Mouse (Mus musculus) retina, postnatal 1 day (tissue): ENCODE data around the gene Gldc.
A peak's percentile ranks its signal among the peaks of the same experiment; 100 is the strongest.

ENCODE experiments used
- DNase-seq: peaks from one replicate; pipeline ENCODE4 v3.0.0-alpha.2; 2012

The Gldc gene

DNA sequence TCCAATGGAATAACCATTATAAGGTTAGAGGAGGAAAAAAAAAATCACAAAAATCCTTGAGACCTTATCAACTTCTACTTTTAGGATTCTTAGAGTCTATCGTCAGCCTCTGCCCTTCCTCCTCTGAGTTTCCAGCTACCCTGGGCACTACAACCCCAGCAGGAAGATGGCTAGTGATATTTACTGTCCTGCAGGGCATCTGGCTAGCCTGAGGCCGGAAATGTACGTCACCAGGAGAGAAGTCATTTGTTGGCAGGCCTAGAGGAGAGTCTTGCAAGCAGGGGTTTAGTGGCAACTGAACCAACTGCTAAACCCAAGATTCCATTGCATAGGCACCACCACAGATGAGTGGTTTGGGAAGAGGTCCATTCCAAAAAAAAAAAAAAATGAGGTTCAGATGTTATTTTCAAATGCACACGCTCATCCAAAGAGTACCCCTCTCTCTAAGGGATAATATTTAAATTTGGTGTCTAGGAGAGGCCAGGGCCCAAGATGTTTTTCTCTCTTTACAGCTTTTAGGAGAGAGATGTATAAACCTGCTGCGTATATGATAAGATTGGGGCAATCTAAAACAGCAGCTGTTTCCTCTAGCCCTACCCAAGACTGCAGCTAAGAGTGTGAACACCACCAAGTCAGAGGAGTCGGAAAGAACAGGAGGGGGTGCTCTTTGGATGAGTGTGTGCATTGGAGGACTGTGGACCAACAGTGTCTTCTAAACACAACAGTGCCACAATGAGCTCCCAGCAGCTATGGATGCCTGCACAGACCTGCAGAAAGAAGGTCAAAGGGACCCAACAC, 70.0 kb downstream of the Gldc start:
- no peak for DNase-seq

DNA sequence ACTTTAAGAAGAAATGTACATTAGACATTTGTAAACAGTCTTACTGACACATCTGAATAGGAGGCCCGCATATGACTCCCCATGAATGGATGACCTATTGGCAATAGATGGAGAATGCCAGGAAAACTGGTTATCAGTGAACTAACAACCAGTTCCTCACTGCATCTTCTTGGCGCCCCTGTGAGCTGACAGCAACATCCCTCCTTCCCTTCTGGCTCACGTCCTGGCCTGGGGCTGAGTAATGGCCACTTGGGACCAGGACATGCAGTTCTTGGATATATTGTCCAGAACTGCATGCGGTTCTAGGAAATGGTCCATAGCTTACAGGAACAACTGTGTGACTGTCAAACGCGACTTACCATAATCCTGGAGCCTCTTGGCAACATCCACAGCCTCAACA, 72.6 kb downstream of the Gldc start:
- no peak for DNase-seq

DNA sequence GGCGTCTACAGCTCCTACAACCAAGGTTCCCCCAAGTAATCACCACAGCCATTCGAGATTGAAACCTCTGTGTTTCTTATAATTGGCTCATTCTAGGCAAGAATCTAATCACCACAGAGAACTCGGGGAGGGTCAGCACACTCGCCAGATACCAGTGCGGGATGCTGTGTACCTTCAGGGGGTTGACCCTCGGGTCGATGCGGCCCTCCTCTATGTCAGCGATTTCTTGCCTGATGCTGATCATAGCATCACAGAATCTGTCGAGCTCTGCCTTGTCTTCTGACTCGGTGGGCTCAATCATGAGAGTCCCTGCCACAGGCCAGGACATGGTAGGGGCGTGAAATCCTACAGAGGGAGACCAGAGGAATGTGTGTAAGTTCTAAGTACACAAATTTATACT, 74.7 kb downstream of the Gldc start:
- no peak for DNase-seq

DNA sequence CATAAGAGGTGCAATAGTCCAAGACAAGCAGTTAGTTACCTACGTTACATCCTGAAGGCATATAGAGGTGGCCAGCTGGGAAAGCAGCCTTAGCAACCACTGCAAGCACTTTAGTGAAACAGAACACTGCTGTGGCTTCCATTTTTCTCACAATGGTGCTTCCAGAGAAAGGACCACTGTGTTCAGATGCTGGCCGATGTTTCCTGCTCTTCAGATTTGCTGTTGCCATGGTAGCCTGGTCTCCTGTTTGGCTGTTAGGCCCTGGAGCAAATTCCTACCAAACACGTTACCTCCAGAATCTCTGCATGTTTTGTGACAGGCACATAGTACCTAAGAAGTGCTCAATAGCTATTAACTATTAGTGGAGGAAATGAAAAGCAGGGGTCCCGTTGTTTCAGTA, 78.2 kb downstream of the Gldc start:
- peak; percentile 39 for DNase-seq

DNA sequence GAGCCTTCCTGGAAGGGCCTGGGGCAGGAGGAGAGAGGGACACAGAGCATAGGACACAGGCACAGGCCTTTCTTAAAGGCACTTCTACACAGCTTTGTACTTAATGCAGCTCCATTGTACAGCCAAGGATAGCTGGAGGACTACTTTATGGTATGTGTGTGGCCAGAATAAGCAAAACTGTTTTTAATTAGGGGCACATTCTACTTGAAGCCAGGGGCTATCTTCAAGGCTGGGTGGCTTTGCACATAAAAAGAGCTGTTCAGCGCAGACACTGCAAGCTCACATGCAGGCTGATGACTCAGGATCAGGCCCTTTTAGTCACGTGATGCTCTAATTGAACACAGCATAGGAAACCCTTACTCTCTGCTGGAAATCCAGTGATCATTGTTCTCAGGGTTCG, 79.0 kb downstream of the Gldc start:
- DNase-seq = peak; percentile 41

DNA sequence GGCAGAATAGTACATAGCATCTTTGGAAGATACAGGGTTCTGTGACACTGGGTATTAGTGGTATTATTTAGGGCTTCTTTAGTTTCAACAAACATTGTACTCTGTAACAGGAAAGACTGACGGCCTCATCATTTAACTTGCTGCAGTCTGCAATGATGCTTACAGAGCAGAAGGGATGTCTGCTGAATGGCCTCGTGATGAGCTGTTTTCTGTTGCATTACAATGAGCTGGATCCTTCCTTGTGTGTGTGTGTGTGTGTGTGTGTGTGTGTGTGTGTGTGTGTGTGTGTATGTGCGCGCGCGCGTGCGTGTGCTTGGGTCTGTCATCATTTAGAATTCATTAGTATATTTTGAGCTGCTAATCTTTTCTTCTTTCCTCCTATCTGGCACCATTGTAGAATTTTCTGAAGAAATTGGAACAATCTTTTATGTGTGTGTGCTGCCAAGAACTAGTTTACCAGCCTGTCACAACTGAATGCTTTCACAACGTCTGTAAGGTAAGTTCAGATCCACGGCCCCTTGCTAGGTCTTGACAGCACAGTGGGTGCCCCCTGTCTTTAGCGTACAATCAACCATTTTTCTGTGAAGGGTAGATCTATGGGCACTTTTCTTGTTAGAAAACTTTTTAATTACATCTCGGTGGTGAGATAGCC, 83.5 kb downstream of the Gldc start:
- no peak for DNase-seq

DNA sequence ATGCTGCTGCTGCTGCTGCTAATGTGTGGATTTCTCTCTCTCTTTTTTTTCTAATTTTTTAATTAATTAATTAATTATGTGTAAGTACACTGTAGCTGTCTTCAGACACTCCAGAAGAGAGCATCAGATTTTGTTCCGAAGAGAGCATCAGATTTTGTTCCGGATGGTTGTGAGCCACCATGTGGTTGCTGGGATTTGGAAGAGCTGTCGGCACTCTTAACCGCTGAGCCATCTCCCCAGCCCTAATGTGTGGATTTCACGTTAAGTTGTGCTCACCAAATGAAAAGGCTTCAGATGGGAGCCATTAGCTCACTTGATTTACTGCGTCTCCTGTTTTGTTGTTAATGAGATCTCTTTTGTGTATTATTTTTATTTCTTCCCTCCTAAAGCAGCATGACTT, 85.1 kb downstream of the Gldc start:
- no peak for DNase-seq

DNA sequence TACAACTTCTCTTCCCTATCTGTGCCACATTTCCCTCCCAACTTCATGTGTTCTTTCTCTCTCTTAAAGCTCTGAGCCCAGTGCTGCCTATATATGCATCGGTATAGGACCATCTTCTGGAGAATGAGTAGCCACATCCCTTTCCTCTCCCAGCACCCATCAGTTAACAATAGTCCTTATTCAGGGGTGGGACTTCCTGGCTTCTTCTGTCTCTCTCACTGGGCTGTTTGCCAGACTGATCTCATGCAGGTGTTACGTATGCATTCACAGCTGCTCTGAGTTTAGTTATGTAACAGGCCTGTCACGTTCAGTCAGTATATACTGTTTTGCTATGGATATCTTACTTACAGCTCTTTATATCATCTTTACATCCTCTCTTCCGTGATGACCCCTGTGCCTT, 109.4 kb downstream of the Gldc start:
- DNase-seq = peak; percentile 20

DNA sequence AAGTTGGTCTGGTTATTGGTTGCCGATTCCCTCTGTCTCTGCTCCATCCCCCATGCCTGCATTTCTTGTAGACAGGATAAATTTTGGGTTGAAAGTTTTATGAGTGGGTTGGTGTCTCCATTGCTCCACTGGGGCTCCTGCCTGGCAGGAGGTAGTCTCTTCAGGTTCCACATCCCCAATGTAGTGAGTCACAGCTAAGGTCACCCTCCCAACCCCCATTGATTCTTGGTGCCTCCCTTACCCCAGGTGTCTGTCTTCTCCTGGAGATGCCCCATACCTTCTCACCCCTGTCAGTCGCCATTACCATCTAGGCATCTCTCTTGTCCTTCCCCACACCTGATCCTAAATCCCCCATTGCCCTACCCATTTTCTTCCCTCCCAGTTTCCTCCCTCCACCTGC, 121.0 kb downstream of the Gldc start:
- no peak for DNase-seq

DNA sequence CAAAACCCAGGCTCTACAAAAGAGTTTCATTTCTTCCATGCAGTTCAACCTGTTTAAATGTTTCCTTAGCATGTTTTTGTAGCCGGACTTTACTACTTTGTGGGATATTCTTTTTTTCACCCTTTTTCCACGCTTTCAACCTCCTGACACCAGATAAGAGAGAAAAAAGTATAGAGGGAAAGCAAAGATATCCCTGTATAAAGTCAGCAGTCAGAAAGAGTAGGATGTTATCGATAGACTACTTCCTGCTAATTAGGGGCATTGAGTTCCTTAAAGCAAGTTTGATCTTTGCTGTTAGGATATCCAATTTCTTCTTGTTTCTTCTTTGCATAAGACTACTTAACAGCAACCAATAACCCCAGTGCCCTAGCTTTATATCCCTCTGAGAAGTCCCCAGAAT, 123.8 kb downstream of the Gldc start:
- no peak for DNase-seq

DNA sequence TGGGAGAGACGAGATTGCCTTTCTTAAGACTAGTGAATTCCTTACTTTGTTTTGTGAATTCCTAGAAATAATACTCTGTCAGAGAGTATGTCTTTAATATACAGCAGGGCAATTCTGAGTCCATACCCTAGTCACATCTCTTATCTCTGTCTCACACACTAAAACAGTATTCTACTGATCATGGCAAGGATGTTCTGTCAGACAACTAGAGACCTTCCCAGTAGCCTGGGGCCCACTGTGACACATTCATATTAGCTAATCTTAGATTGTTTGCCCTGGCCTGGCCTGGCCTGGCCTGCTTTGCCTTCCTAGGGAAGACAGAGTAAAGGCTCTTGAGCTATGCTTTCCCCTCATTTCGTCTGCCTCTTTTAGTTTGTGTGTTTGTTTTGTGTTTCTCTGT, 124.6 kb downstream of the Gldc start:
- no peak for DNase-seq
